Mouse (Mus musculus) urinary bladder, adult 18-20 months (tissue): ENCODE data around the gene Muc3.
"Not testable (repeated sequence)": the region's sequence is repeated elsewhere in the genome, so short reads cannot be mapped to it uniquely, and the experiment has no call there.

Experiments
- DNase-seq, 2 experiments: peaks; one replicate each; pipeline ENCODE4 v3.0.0; 2022; ENCODE audit warnings: low spot score in 2 of 2, mixed read lengths in 2 of 2

Gene Muc3

DNA sequence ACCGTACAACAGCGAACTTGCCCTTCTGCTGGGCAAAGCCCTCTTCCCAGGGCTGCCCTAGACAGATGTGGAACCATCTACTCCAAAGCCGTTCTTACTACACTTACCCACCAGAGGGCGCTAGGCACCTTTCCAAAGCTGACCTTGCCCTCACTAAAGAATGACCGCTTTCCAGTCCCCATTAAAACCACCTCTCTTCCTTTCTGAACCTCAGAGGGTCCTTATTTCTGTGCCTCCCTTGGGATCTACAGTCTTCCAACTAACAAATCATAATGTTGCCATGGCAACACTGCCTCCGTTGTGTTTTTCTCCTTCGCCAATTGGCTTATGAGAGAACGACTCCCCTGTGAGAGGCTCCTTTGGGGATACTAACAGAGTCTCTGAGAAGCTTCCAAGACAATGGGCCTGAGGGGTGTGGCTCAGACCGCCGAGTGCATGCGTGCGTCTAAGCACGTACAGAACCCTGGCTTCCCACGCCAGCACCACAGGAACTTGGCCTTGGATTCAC is 26.4 kb downstream of the Muc3 start:
- DNase-seq = peak; percentile 57 to 58

DNA sequence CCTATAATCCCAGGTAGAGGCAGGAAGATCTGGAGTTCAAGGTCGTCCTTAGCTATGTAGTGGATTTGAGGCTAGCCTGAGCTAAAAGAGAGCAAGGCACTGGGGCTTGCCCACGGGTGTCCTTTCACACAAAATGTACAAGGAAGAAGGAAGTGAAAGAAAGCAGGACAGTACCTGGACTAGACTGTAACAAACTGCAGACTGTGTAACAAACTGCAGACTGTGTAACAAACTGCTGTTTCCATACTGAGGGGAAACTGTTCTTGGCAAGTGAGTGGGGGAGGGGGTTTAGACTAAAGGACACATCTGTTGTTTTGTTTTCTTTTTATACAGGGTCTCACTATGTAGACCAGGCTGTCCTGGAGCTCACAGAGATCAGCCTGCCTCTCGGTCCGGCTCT is 27.8 kb downstream of the Muc3 start:
- DNase-seq = no peak

DNA sequence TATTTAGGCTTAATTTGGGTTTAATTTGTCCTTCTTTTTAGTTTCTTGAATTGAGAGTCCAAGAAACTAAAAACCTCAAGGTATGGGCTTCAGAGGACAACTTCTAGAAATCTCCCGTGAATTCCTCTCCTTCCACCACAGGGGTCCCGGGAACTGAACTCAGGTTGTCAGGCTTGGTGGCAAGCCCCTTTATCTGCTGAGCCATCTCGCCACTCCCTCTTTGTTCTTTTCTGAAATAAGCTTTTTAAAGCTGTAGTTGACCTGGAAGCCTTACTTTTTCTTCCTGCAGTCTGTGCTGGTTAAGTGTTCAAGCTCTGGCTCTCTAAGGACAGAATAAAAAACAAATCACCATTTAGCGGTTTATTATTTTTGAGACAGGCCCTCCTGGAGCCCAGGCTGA is 30.2 kb downstream of the Muc3 start:
- no peak for DNase-seq

DNA sequence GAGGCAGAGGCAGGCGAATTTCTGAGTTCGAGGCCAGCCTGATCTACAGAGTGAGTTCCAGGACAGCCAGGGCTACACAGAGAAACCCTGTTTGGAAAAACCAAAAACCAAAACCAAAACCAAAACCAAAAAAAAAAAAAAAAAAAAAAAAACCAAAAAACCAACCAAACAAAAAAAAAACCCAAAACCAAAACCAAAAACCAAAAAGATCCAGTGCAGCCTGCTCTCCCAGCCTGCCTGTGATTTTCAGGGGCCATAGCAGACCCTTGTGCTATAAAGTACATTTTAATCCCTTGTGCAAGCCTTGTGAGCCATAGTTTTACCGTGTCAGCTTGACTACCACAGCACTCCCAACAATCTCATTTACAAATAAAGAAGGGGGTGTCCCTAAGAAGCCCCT is 31.1 kb downstream of the Muc3 start:
- DNase-seq = not testable (repeated sequence)

DNA sequence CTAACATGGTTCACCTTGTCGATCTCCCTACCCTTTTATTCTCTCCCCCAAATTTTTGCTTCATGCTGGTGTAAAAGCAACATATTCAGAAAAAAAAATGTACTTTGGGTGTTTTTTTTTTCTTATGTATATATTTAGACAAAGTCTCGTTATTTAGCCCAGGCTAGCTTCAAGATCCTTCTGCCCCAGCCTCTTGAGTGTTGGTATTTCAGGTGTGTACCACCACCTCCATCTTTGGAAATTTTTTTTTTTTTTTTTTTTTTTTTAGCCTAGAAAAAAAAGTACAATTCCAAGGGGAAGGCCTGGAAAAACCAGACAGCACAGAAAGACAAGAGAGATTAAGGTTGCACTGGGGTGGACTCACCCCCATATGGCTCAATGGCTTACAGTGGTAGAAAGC is 32.1 kb downstream of the Muc3 start:
- no peak for DNase-seq

DNA sequence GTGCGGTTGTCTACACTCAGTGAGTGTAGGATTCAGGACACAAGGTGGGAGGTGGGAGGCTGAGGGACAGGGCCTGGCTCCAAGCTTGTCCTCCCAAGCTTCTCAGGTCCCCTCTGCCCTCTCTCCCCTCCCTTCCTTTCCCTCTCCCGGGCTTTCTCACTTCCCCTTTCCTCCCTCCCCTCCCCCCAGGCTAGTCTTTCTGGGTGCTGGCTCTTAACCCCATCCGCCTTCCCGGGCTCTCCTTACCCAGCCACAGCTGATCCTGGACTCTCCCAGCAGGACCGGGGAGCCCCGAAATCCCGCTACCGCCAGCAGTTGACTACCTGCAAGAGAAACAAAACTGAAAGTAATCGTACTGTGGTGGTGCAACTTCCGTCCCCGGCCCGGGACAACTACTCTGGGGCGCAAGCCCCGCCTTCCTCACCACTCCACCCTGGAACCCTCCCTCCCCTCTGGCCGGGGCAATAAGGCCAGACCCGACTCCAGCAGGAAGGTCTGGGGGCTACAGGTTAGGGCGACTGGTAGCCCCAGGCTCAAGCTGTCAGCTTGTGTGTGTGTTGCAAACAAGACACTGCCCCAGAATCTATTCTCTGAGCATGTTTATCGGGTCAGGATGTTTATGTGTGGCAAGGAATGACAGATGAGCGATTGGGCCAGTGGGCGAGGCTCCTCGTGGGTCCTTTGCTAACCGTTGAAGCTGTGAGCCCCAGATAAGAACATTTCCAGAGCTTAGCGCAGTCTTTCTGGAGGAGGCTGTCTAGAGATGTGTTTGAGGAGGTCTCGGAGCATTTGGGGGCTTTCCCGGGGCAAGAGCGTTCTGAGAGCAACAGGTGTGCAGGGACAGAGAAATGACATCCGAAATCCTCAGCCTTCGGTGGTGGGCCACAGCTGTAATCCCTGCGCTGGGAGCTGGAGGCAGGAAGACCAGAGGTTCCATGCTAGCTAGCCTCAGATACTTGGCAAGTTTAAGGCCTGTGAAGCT is 33.0 kb downstream of the Muc3 start, which contains the start of gene Trim56:
TSS of gene Trim56 (minus strand) at position 344 of the 982 bp plus-strand sequence.
- DNase-seq = peak; percentile 75 to 78

DNA sequence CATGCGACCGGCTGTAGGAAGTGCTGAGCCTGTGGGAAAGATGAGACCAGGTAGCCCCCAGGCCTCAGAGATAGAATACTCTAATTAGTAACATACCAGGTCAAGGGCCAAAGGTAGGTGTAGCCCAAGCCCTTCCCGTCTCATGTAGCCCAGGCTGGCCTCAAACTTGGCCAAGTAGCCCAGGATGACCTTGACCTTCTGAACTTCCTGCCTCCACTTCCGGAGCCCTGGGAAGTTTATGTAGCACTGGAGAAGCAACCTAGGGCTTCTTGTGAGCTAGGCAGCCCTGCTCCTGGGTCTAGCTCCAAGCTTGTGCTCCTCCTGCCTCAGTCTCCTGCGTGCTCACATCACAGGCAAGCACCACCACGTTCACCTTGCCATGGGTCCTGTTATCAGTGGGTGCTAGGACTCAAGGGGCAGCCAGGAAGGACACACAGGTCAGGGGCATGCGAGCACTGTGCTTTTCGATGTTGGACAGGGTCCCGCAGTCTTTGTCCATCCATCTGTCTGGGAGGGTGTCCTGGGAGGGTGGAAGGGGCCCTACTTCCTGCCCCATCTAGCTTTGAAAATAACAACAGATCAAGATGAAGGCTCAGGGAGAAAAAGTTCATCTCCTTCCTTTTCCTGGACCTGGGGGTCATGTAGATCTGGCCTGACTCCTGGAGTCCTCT is 34.1 kb downstream of the Muc3 start:
- DNase-seq = no peak

DNA sequence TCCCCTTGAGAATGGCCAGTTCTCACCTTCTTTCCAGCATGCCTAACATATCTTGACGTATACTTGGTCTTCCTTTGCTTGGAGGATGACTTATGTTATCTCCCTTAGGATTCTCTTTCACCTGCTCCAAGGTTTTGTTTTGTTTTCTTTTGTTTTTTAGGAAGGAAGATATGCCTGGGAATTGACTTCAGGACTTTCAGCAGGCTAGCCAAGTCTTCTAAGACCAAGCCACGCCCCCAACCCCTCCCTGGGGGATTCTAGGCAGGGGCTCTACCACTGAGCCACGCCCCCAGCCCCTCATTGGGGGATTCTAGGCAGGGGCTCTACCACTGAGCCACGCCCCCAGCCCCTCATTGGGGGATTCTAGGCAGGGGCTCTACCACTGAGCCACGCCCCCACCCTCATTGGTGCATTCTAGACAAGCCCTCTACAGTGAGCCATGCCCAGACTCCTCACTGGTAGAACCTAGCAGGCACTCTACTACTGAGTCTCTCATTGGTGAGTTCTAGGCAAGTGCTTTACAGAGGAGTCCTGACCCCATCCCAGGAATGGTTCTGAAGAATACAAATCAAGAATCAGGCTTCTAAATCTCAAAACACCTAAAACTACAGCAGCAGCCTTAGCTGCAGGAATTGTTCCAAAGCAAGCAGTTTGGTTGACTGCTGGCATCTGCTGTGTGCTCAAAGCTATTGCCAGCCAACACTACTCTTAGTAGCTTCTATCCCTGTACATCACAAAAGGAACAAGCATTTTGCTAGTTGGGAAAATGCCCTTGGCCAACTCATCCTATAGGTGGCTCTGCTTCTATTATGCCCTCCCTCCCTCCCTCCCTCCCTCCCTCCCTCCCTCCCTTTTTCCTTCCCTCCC is 37.3 kb downstream of the Muc3 start:
- no peak for DNase-seq

DNA sequence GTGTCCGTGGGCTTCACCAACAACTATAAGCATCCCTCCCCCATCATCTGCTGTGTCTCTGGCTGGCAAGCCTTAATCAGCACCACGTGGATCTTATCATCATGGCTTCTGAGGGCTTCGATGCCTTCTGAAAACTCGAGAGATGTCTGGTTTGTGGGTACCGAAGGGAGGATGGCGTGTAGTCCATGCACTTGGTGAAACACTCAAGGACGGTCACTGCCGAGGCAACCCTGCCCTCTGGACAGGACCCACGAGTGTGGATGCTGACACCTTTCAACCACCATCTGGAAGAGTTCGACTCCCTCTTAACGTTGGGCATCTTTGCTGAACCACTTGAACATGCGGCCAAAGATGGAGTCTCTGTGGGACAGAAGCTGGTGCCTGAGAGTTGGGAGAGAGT is 38.3 kb downstream of the Muc3 start:
- no peak for DNase-seq

DNA sequence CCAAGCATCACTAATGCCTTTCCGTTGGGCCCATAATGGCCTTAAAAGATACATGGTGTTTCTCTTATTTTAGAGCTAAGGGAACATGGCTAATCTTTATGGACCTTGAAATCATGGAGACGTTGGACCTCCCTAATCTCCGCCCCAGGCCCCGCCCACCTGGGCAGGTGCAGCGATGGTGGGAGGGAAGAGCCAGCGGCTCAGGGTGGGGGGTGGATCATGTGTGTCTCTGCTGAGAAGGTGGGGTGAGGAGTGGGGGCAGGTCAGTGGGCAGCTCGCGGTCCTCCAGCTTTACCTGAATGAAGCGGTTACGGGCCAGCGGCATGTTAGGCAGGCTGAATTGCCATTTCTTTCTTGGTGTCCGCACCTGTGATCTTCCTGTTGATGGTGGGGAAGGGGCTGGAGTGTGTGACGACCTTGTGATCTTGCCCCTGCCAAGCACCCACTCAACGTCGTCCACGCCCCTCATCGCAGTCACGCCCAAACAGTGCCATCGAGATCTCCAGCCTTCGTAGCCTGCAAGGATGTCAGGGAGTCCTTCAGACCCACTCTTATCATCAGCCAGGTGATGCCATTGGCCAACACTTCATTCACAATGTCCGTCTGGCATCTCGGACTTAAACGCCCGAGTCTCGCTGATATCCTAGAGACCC is 39.1 kb downstream of the Muc3 start:
- DNase-seq = no peak

DNA sequence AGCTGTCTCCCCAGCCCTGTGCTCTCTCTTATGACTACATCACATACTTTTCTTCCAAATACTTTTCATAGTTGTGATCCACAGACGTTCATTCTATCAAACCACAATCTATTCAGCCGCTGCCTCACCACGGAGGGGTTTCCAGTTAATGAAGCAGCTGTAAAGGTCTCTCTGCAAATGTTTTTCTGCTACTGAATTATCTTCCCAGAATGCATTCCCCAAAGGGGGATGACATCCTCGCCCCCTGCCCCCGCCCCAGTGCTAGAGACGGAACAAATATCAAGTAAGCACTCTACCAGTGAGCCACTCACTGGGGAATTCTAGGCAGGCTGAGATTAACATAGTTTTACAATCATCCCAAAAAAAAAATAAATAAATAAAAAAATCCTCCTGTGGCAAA is 41.0 kb downstream of the Muc3 start:
- DNase-seq = no peak

DNA sequence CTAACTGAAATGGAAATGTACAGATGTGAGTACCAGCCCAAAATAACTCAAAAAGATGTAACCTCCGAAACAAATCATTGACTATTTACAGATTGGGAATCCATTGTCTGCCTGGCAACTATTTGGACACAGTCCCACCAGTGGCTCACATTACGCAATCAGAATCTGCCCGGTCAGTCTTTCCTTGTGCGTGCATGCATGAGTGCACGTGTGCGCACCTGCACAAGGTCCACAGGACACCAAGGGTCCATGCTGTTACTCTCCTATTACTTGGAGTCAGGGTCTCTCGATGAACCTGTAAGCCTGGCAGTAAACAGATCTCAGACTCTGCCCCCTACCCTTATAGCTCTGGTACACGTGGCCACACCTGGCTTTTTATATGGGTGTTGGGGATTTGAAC is 41.5 kb downstream of the Muc3 start:
- DNase-seq = no peak

DNA sequence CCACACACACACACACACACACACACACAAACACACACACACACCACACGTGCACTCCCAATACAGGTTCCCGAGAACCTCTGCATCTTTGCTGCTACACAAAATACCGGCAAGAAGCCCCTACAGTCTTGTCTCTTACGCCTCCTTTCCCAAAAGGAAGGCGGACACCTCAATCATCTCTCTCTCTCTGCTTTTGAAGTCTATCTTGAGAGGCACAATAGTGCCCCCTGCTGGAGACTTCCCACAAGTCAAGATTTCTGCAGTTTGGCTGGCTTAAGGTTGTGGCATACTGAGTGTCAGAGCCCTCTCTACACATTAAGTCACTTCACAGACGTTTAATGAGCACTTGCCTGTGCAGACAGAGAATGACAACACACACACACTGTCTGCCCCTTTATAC is 42.1 kb downstream of the Muc3 start:
- DNase-seq = peak; percentile 60 to 67

DNA sequence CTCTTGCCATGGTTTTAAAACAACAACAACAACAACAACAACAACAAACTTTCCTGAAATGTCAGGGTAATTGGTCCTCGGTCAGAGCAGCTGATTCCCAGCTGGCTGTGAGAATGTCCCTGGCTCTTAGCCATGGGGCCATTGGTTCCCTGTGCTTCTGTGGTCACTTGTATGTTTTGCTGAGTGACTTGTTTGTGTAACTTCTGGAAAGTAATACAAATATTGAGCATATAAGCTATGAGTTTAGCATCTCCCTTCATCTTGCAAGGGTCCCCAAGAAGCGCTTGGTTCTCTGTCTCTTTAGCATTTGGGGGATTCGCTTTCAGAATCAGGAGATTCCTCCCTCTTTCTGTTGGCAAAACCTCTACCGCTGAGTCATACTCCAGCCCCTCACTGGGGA is 42.7 kb downstream of the Muc3 start:
- DNase-seq = no peak

DNA sequence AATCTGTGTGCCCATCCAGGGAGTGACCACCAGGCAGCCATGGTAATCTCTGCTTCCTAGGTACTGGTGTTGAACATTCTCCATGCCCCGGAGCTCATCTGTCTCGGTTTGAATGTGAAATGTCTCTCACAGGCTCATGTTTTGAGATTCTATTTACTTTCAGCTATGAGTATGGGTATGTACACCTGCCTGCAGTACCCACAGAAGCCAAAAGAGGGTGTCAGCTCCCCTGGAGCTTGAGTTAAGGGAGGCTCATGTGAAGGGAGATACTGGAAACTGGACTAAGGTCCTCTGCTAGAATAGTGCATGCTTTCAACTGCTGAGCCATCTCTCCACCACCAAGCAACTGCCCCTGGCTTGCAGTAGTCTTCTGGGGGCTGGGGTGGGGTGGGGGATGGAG is 45.2 kb downstream of the Muc3 start:
- DNase-seq = no peak

DNA sequence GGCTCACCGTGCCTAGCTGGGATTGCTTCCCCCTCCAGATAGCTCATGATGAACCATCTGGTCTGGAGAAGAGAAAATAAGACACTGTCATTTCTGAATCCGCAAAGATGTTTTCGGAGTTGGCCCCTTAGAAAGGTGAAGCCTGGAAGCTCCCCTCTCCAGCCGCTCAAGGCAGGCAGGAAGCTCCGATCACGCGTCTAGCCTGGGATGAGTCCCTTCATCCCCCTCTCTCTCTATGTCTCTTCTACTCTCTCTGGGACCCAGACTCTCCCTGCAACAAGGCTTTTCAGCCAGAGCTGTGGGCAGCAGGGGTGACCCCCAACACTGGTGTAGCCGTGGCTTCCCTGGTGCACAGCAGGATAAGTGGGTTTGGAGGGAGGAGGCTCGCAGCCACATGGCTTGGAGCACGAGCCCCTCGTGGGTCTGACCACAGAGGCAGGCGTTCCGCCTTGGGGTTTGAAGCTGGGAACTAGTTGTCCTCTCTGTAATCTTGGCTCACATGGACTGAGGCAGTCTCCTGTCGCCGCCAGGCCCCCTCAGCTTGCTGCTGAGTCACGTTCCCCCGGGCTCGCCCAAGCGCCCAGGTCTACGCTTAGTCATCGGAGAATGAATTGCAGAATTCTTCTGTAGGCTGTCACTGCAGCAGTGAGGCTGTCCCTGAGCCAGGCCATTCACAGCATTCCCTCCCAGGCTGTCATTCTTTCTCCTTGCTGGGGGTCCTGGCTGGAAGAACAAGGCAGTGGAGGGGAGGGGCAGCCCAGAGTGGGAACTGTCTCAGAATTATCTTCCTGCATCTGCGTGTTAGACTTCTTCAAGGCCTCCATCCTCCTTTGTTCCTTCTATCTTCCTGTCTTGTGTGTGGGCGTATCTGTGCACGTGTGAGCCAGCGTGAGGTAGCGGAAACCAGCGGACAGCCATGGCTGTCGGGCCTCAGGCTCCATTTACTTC is 46.3 kb downstream of the Muc3 start:
- DNase-seq = peak; percentile 38 to 60

DNA sequence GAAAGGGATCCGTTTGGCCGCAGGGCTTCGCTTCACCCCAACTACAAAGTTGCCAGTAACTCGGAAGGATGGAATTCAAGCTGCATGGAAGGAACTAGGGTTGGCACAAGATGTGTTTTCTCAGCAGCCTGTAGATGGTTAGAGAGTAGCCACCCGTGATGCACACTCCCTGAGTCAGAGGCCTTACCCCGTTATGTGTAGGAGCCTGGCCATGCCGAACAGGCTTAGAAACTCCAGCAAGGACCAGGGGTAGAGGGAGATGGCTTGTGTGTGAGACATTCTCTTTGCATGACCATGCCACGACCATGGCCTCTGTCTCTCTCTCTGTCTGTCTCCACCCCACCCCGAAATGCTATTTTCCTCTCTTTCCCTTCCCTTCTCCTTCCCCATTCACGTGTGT is 47.0 kb downstream of the Muc3 start:
- DNase-seq = no peak

DNA sequence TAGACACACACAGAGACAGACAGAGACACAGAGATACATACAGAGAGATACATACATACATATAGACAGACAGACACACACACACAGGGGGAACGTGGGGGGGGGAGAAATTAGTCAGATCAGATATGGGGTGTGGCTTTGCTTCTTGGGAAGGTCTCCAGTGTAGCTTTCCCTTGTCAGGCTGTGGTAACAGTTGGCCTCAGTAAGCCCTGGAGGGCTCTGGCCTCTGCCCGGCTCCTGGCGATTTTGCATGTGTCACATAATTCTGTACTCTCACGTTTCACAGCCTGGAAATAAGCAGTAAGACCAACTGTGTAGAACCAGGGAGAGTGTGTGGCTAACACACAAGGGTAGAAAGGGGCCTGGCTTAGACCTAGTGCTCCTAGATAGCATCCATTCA is 48.5 kb downstream of the Muc3 start:
- no peak for DNase-seq

DNA sequence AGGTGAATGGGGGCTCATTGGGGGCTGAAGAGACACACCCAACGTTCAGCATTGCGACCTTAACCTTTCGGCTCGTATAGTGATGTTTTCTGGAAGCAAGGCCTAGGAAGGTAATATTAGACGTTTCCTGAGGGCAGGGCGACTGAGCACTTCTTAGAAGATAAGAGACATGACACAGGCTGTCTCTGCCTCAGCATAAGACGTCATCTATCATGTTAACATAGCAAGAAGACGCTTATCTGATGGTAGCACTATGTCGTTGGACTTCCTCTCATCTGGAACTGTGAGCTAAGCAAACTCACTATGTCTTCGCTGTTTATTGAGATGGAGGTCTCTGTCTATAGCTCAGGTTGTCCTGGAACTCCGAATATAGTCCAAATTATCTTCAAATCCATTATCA is 50.7 kb downstream of the Muc3 start:
- no peak for DNase-seq

DNA sequence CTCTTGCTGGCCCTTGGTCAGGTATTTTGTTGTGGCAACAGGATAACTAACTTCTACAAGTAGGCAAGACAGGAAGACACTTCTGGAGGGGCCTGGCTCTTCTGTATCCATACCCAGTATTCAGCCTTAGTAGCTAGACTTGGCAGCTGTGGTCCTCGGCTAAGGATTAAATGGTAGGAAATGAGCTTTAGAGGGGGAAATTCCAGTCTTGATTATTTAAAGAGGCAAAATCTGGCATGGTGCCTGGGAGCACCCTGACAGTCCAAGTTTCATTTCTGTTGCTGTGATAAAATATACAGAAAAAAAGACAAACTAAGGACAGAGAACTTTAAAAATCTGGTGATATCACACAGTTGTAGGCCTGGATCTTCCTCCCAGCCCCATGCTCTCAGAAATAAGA is 53.1 kb downstream of the Muc3 start:
- DNase-seq = no peak
